Mouse (Mus musculus) bone marrow macrophage, adult 2 months (primary cell): ENCODE measurements around the gene Atp2c2.

Experiments
- CTCF ChIP-seq: IDR thresholded peaks from 2 replicates; pipeline ENCODE4 v1.5.1; 2012; ENCODE audit warnings: low read depth, mild to moderate bottlenecking, low read length, moderate library complexity
- POLR2A ChIP-seq: IDR thresholded peaks from 2 replicates; pipeline ENCODE4 v1.6.1; 2012; ENCODE audit warnings: mild to moderate bottlenecking, low read depth, low read length, borderline replicate concordance

- TF ChIP-seq CTCF (no peak), POLR2A (no peak)
These were observed 65.5 kb downstream of the Atp2c2 start for GRCm38 (mm10) chr8:119765311-119765710.
